Mouse (Mus musculus) lung, embryonic 16.5 days (tissue): ENCODE data around the gene Cd47. TPM values are rescaled to one million over a fixed set of nuclear protein-coding genes. Genes with fewer than 3 reads are reported as not detected.
A peak's percentile ranks its signal among the peaks of the same experiment; 100 is the strongest.

Experiments used
- ATAC-seq: fragments of 200-750 bp; cut with Nextera tagmentation; 2 replicates; pipeline ENCODE4 v1.8.0; 2017; ENCODE audit warnings: low read depth, mild to moderate bottlenecking, moderate library complexity
- H3K27ac ChIP-seq: fragments of 300-500 bp; sonication (generic); 2 replicates; pipeline ENCODE4 v1.5.1; 2014; ENCODE audit warnings: mild to moderate bottlenecking, control low read depth, low read length
- H3K27me3 ChIP-seq: fragments of 300-500 bp; sonication (generic); 2 replicates; pipeline ENCODE4 v1.6.1; 2014; ENCODE audit warnings: low read depth, low read length, mixed read lengths; ENCODE audit not compliant: control insufficient read depth, insufficient read depth
- H3K36me3 ChIP-seq: fragments of 300-500 bp; sonication (generic); 2 replicates; pipeline ENCODE4 v1.6.1; 2014; ENCODE audit warnings: low read length; ENCODE audit not compliant: control insufficient read depth, insufficient read depth
- H3K4me1 ChIP-seq: fragments of 300-500 bp; sonication (generic); replicated peaks from 2 replicates; pipeline ENCODE4 v1.6.1; 2014; ENCODE audit warnings: low read length, mixed read lengths; ENCODE audit not compliant: control insufficient read depth, insufficient read depth
- H3K4me2 ChIP-seq: fragments of 300-500 bp; sonication (generic); 2 replicates; pipeline ENCODE4 v1.6.1; 2014; ENCODE audit warnings: low read depth, low read length, control low read depth
- H3K4me3 ChIP-seq: fragments of 300-500 bp; sonication (generic); 2 replicates; pipeline ENCODE4 v1.5.1; 2014; ENCODE audit warnings: mild to moderate bottlenecking, low read length, control low read depth
- H3K9ac ChIP-seq: fragments of 300-500 bp; sonication (generic); 2 replicates; pipeline ENCODE4 v1.6.1; 2014; ENCODE audit warnings: low read length, control low read depth
- H3K9me3 ChIP-seq: fragments of 300-500 bp; sonication (generic); 2 replicates; pipeline ENCODE4 v1.6.1; 2016; ENCODE audit warnings: low read length; ENCODE audit not compliant: control insufficient read depth
- WGBS: fragments of 180-500 bp; shearing (Covaris S2); extraction: QIAGEN DNeasy Blood & Tissue Kit; methylation state at CpG from one replicate; pipeline ENCODE4 v1.1.7; 2014; 5-methylcytosine and 5-hydroxymethylcytosine counted together
- polyA plus RNA-seq: library from polyadenylated mRNA; unstranded; fragments of >200 nt; fragmentation: Nextera tagmentation; extraction: Ambion mirVana; gene quantifications from 2 replicates; pipeline ENCODE4 v1.2.1, GENCODE M21; 2015

Cd47 gene
- polyA plus RNA-seq, 1 experiment from 2014 or later: 136 TPM

DNA sequence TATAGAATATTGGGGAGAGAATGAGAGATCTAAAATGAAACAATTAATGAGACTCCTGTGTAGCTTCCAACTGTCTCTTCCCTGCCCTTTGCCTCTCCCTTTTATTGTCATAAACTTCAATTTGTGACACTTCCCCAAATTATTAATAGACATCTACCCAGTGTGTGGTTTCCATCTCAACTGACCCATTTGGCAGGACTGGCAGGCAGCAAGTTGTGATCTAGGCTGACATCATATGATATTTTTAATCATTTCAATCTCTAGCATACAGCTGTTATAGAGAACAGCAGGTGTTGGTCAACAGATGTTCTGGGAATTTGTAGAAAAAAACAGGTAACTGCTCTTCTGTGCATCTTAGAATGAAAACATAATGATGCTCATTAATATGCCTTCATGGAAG, 17.0 kb upstream of the Cd47 start:
- H3K4me2 ChIP-seq: no peak overlapping the region
- ATAC-seq: no peak
- H3K27me3 ChIP-seq: no peaks in the 10 kb centered on the region
- H3K4me1 ChIP-seq: no peaks in the 10 kb centered on the region
- H3K36me3 ChIP-seq: no peaks in the 10 kb centered on the region
- H3K9me3 ChIP-seq: no peaks in the 10 kb centered on the region
- H3K9ac ChIP-seq: no peak overlapping the region
- no peak overlapping the region for H3K27ac ChIP-seq
- no peak overlapping the region for H3K4me3 ChIP-seq

DNA sequence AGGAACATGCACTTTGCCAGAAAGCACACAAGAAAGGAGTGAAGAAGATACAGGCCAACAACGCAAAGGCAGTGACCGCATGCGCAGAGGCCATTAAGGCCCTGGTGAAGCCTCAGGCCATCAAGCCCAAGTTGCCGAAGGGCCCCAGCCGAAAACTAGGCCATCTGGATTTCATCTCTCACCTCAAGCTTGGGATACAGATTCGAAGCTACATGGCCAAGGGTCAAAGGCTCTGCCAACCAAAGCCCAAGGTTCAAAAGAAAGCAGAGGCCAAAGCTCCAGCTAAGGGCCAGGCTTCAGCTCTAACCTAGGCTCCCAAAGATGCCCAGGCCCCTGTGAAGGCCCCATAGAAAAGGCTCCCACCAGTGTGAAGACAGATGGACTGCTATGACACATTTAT, 14.2 kb upstream of the Cd47 start:
- H3K4me1 ChIP-seq: no peaks in the 10 kb centered on the region
- no peak overlapping the region for H3K4me3 ChIP-seq
- H3K4me2 ChIP-seq: no peak overlapping the region
- ATAC-seq: no peak
- no peak overlapping the region for H3K27ac ChIP-seq
- H3K36me3 ChIP-seq: no peaks in the 10 kb centered on the region
- H3K27me3 ChIP-seq: no peaks in the 10 kb centered on the region
- H3K9ac ChIP-seq: no peak overlapping the region
- H3K9me3 ChIP-seq: no peaks in the 10 kb centered on the region
- WGBS: 89% methylated on average over 6 of the region's 6 CpGs

DNA sequence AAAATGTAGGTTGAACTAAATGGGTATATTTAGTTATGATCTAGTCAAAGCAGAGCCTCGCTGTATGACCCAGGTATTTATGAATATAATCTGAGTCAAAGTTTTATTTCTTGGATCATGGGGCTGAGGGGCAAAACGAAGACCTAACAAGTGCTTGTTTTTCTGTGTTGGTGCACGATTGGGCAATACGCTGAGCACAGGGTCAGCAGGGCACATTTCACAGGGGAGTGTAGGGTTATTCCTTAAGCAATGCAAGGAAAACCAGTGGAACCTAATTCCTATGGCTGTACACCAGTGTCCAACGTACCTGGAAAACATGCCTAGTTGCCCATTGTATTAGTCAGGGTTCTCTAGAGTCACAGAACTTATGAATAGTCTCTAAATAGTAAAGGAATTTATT, 12.6 kb upstream of the Cd47 start:
- WGBS: 88% methylated on average over 5 of the region's 5 CpGs

DNA sequence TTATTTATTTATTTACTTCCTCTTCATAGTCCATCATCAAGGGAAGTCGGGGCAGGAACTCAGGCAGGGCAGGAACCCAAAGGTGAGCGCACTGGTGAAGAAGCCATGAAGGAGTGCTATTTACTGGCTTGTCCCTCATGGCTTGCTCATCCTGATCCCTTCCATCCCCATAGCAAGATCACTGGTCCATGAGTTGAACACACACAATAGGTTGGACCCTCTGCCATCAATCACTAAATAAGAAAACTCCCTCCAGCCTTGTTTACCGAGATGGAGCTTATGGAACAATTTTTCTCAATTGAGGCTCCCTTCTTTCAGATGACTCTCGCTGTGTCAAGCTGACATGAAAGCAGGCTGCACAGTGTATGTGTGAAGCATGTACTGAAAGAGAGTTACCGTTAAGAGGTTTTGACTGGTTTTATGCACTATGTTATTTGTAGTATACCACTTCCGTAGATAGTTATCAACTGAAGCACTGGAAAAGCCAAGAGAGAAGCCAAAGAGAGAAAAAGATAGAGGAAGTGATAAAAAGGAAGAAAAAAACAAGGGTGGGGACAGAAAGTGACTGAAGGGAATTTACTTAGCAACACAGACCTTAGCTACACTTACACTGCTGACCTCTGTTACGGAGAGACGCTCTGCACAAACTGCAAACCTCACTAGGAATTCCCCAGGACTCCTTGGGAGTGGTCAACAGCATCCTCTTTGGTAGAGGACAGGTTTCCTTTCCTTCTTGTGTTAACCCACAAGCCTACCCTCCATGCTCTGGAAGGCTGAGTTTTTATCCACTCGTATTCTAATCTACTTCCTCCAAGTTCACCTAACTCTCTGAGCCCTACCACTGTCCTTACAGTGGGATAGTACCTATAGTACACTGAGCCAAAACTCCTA, 9.5 kb upstream of the Cd47 start:
- H3K4me3 ChIP-seq: no peak overlapping the region
- H3K9me3 ChIP-seq: no peaks in the 10 kb centered on the region
- no peaks in the 10 kb centered on the region for H3K36me3 ChIP-seq
- no peak overlapping the region for H3K9ac ChIP-seq
- no peaks in the 10 kb centered on the region for H3K27me3 ChIP-seq
- H3K27ac ChIP-seq: no peak overlapping the region
- H3K4me2 ChIP-seq: no peak overlapping the region
- WGBS: 82% methylated on average over 9 of the region's 9 CpGs
- peaks cover 8% of the 10 kb centered on the region; the same call in 1 of the 2 replicates for H3K4me1 ChIP-seq
- ATAC-seq: no peak

More for the DNA sequence above, 12.6 kb upstream of the Cd47 start:
- H3K27ac ChIP-seq: no peak overlapping the region
- no peak overlapping the region for H3K4me2 ChIP-seq
- H3K36me3 ChIP-seq: no peaks in the 10 kb centered on the region
- H3K9me3 ChIP-seq: no peaks in the 10 kb centered on the region
- H3K4me1 ChIP-seq: peaks cover 6% of the 10 kb centered on the region; the same call in 1 of the 2 replicates
- H3K27me3 ChIP-seq: no peaks in the 10 kb centered on the region
- H3K9ac ChIP-seq: no peak overlapping the region
- no peak overlapping the region for H3K4me3 ChIP-seq
- no peak for ATAC-seq

DNA sequence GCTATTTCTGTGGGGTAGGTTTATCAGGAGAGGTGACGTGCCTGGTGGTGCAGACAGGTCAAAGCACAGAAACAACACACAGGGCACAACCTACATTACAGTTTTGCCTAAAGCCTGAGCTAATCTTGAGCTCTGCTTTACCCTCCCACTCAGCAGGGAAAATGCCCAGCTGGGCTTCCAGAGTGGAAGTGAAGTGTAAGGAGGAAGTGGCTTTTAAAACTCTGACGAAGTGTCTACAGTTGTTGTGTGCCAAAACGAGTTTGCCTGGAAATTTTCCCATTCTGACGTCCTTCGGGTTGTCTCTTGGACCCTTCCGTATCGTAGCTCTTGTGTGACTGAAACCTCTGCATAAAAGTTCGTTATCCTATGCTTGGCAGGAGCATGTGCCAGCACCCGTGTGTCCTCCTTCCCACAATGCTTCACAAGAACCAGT, 7.9 kb upstream of the Cd47 start:
- peaks cover 8% of the 10 kb centered on the region; the same call in 1 of the 2 replicates for H3K4me1 ChIP-seq
- ATAC-seq: peak; percentile 86
- peak overlapping the region; percentile 48 for H3K4me2 ChIP-seq
- 20% methylated on average over 9 of the region's 9 CpGs for WGBS
- H3K9ac ChIP-seq: peak overlapping the region; percentile 3; the same call in 1 of the 2 replicates
- no peaks in the 10 kb centered on the region for H3K36me3 ChIP-seq
- no peaks in the 10 kb centered on the region for H3K27me3 ChIP-seq
- peak overlapping the region; percentile 15; the same call in 1 of the 2 replicates for H3K4me3 ChIP-seq
- H3K9me3 ChIP-seq: no peaks in the 10 kb centered on the region
- peak overlapping the region; percentile 29; the same call in 1 of the 2 replicates for H3K27ac ChIP-seq

DNA sequence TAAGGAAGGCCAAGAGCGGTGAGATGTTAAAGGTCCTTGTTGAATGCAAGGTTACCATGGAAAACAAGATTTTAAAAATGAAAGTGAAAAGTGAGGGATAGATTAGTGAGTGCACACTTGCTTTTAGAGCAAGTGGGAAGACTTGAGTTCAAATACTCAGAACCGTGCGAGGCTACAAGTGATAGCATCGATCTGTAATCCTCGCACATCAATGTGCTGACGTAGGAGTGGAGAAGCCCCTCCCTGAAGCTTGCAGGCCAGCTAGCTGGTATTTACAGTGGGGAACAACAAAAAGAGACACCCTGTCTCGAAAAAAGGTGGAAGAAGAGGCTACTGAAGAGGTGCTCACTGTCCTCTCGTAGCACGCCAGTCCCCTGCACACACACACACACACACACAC, 6.7 kb upstream of the Cd47 start:
- WGBS: 88% methylated on average over 9 of the region's 9 CpGs
- H3K9ac ChIP-seq: no peak overlapping the region
- no peak for ATAC-seq
- peaks cover 9% of the 10 kb centered on the region; the same call in 1 of the 2 replicates for H3K4me1 ChIP-seq
- no peak overlapping the region for H3K4me2 ChIP-seq
- no peaks in the 10 kb centered on the region for H3K9me3 ChIP-seq
- no peaks in the 10 kb centered on the region for H3K36me3 ChIP-seq
- no peak overlapping the region for H3K4me3 ChIP-seq
- H3K27ac ChIP-seq: no peak overlapping the region
- H3K27me3 ChIP-seq: no peaks in the 10 kb centered on the region

DNA sequence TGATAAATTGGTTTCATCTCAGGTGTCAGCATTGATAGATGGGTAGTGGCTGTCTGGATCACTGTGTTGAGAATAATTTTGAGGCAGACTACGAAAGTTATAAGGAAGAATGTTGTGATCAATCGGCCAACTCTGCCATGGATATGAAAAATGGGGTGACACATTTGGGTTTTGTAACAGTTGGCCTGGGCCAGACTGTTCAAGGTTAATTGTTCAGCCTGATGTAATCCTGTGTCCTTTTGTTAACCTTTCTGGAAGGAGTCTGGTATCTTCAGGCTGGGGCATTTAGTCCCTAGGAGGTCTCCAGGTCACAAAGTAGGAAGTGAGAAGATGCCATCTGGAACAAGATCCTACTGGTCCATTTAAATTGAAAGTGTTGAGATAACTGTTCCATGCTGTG, 4.1 kb upstream of the Cd47 start:
- ATAC-seq: no peak
- H3K9me3 ChIP-seq: no peaks in the 10 kb centered on the region
- no peak overlapping the region for H3K4me3 ChIP-seq
- H3K36me3 ChIP-seq: no peaks in the 10 kb centered on the region
- no peak overlapping the region for H3K4me2 ChIP-seq
- peaks cover 12% of the 10 kb centered on the region; the same call in 1 of the 2 replicates for H3K4me1 ChIP-seq
- no peaks in the 10 kb centered on the region for H3K27me3 ChIP-seq
- WGBS: 43% methylated on average over 2 of the region's 2 CpGs
- no peak overlapping the region for H3K9ac ChIP-seq
- H3K27ac ChIP-seq: no peak overlapping the region

DNA sequence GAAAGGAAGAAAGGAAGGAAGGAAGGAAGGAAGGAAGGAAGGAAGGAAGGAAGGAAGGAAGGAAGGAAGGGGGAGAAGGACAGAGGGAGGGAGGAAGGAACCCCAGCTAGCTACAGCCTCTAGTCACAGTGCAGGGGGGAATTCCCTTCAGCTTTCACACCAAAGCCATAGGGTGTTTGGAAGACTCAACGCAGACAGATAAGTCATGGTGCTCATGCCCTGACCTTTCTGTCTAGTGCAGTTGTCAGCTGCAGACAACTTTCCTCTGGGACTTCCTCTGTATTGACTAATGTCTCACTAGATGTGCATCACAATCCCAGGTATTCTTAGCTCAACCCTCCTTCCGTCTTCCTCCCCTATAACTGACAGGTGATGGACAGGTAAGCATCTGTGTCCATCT, 3.4 kb upstream of the Cd47 start:
- H3K9ac ChIP-seq: no peak overlapping the region
- ATAC-seq: no peak
- peaks cover 14% of the 10 kb centered on the region; the same call in 1 of the 2 replicates for H3K4me1 ChIP-seq
- no peak overlapping the region for H3K4me2 ChIP-seq
- H3K4me3 ChIP-seq: no peak overlapping the region
- H3K36me3 ChIP-seq: no peaks in the 10 kb centered on the region
- no peak overlapping the region for H3K27ac ChIP-seq
- H3K27me3 ChIP-seq: no peaks in the 10 kb centered on the region
- 81% methylated on average over 2 of the region's 2 CpGs for WGBS
- no peaks in the 10 kb centered on the region for H3K9me3 ChIP-seq

DNA sequence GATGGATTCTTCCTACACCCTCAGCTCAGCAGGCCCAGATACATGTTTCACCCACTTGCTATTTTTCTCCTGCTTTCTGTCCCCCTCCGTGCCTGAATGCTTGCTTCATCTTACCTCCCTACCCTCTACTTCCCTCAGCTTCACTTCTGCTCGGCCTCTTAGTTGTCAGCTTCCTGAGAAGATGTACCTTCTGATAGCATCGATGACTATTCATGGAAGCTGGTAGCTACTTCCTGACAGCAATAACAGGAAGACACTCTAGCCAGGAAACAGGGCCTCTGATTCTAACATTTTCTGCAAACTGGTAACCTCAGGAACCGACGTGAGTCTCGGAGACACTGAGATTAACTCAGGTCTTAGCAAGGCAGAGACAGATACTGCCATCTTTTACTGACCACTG, 1.5 kb upstream of the Cd47 start:
- no peak overlapping the region for H3K4me3 ChIP-seq
- 68% methylated on average over 6 of the region's 6 CpGs for WGBS
- no peaks in the 10 kb centered on the region for H3K9me3 ChIP-seq
- peak overlapping the region; percentile 50; the same call in 1 of the 2 replicates for H3K27ac ChIP-seq
- H3K36me3 ChIP-seq: no peaks in the 10 kb centered on the region
- no peak overlapping the region for H3K4me2 ChIP-seq
- H3K4me1 ChIP-seq: peaks cover 8% of the 10 kb centered on the region
- H3K9ac ChIP-seq: no peak overlapping the region
- ATAC-seq: 0 out of 2 replicates have a peak, but pooled peaks have one; percentile 19
- no peaks in the 10 kb centered on the region for H3K27me3 ChIP-seq
